Mouse (Mus musculus) T-helper 2 cell (primary cell): ENCODE data around the gene Vps45.

ENCODE experiments used
- in situ Hi-C: fragments of 300-600 bp; cut with MboI, MseI; formaldehyde crosslinking; loops from one replicate; pipeline ENCODE4 v1.15.1; 2025; ENCODE audit warnings: high pct_unique_total_duplicates

Vps45 gene

GRCm38 (mm10) chr3:96058231-96058896 is at the start of gene Vps45:
TSS of gene Vps45 (minus strand) at chr3:96058466.
- in situ Hi-C loops, result no loop called here

GRCm38 (mm10) chr3:96106151-96106550 is 47.9 kb upstream of the Vps45 start:
- in situ Hi-C loops, result no loop called here

DNA sequence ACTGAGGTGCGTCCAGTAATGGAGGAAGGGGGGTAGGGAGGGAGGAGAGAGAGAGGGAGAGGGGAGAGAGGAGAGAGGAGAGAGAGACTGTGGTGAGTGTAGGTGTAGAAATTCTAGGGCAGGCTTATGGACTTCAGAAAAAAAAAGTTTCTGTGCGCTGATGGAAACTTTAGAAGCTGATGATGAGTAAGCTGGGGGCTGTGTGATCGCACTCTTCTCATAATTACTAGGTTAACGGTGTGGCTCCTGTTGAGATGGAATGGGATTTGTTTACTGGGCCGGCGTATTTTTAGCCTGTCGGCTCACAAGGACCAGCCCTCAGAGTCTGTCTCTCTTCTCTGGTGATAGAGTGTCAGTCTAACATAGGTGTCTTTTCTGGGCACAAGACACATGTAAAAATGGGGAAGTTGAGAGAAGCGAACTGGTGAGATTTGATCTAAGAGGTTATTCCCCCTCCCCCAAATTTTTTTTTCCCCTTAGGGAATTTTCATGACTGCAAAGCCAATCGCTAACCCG is 47.0 kb upstream of the Vps45 start:
- in situ Hi-C loops, result no loop called here

DNA sequence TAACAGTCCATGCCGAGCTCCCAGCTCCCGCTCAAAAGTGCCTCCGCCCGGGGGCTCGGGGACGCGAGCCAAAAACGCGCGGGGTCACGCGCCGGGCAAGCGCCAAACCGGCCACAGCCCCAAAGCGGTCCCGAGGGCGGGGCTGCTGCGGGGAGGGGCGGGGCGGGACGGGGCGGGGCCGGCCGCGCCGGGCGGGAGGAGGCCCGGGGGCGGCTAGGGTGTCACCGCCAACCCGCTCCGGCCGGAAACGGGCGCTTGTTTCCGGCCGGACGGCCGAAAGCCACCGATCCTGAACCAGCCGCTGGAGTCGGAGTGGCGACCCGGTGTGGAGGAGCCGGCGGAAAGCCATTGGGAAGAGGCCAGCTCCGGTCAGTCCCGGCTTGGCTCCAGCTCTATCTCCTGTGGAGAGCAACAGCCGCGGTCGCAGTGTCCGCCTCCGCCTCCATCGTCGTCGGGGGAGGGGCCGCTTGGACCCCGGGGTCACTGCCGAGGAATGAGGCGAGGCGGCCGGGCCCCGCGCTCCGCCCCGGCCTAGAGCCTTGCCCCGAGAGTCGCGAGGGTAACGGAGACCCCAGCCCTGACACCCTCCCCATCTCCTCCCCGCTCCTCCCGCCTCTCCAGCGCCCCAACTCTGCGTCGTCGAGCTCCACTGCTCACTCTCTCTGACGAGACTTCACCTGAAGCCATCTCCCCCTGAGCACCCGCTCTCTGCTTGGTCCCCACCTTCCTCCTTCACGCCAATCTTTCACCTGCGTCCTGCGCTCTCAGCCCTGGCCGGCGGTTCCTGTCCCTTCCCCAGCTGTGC is 46.2 kb upstream of the Vps45 start, which contains the start of gene Otud7b:
Gene Otud7b, plus strand, starts transcription at position 267 of the 805 bp plus-strand sequence.
- in situ Hi-C loops, result loop anchor here (5.0 kb wide), 1 partner anchor 42 kb away; no protein-coding TSS in a partner anchor

DNA sequence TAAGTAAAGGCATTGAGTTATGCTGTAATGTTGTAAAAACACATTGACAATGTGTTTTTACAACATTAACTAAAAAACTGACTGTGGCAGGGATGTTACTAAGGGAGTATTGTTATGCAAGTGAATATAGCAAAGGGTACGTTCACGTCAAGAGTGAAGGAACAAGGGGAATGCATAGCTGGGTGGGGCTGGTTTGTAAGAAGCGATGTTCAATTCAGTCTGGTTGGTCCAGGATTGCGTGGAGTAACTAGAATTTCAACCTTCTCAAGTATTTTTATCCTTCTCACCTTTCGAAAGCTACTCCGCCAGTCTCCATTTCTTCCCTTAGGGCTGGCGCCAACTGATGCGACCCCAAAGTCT is 45.6 kb upstream of the Vps45 start:
- in situ Hi-C loops, result loop anchor here (5.0 kb wide), 1 partner anchor 42 kb away; no protein-coding TSS in a partner anchor

DNA sequence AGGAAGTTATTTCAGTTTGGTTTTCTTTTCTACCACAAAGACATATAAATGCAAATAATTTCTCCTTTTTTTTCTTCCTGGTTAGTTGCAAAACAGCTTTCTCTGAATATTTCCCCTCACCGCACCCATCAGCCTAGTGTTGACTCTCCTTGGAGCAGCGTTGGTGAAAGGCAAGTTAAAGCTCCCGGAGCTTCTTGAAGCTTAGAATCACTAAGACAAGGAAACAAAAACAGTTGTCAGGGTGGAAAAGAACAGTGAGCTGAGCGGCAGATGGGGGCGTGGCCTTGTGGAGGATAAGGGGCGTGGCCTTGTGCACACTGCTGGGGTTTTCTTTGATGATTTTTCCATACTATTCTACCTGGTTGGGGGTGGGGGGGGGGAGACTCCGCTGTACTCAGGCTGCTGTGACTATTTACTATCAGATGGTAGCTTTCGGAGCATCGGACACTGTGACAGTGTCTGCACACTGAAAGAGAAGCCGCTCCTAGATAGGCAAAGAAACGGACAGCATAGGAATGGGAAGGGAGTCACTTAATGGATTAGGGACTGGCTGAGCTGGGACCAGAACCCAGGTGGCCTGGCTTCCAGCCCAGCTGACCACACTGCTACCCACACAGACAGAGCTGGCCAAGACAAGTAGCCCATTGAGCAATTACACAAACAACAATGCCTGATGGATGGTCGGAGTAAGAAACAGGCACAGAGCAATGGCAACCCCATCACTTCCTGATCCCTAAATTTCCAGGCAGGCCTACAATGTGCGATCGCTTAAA is 44.0 kb upstream of the Vps45 start:
- in situ Hi-C loops, result loop anchor here (5.0 kb wide), 1 partner anchor 40 kb away; no protein-coding TSS in a partner anchor

DNA sequence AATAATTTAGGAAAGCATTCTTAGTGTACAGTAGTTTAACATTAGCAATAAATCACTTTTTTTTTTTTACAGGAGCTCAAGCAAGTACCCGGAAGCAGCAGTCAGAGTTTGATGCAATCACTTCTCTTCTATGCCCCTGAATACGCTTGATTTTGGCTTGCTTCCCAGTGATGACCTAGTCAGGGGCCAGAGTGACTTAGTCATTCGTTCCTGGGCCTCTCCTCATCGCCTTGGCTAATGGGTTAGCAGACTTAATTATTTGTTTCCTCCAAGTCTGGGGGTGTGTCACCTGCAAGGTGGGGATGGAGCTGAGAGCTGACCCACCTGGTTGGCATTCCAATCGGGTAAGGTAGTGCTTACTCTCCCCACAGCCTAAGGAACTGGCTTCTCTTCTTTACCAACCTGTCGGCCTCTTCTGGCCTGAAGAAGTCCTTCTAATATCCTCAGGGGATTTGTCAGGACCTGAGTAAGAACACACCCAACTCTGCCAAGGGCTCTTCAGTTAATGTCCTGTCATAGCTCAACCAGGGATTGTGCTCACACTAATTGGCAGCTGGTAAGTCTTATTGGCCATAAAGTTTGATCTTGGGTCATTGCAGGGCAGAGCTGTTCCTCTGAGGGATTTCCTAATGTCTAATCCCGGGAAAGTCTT is 40.5 kb upstream of the Vps45 start:
- in situ Hi-C loops, result no loop called here

- in situ Hi-C loops, result no loop called here
These were observed 39.9 kb upstream of the Vps45 start for GRCm38 (mm10) chr3:96098168-96098567.

DNA sequence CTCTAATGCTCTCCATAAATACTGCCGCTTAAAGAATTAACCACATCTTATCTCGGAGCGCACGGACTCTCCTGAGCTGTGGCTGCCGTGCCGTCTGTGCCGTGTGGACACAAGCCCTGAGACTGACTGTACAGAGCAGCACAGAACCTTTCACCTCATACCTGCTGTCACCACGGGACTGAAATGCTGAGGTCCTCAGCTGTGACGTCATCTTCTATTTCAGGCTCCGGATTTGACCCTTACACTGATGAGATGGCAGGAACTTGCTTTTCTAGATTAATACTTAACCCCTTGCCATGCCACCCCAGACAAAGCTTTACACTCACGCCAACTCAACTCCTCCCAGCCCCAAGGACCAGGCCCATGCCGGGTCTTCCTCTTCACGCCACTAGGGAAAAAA is 35.9 kb upstream of the Vps45 start:
- in situ Hi-C loops, result no loop called here

- in situ Hi-C loops, result no loop called here
These were observed 35.2 kb upstream of the Vps45 start for GRCm38 (mm10) chr3:96093509-96093908.

DNA sequence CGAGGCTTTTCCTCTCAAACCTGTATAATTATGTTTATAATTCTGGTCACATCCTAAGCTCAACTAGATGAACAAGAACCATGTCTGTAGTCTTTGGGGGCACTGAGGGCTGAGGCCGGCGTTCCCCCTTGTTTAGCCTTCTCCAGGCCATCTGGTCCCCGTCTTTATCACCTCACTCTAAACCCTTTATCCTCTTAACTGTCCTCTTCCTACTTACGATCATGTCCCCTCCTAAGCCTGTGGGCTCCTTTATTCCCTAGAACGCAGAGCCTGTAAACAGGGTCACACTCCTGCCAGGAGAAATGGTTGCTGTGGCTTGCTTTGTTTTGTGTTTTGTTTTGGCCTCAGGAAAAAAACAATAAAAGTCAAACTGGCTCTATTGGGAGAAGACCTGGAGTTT is 33.7 kb upstream of the Vps45 start:
- in situ Hi-C loops, result no loop called here

- in situ Hi-C loops, result no loop called here
These were observed 32.9 kb upstream of the Vps45 start for GRCm38 (mm10) chr3:96091146-96091545.

- in situ Hi-C loops, result loop anchor here (5.0 kb wide), 1 partner anchor 37 kb away; no protein-coding TSS in a partner anchor
These were observed 31.7 kb upstream of the Vps45 start for GRCm38 (mm10) chr3:96089882-96090489.

- in situ Hi-C loops, result loop anchor here (5.0 kb wide), 1 partner anchor 40 kb away; no protein-coding TSS in a partner anchor
These were observed 29.5 kb upstream of the Vps45 start for GRCm38 (mm10) chr3:96087801-96088200.

DNA sequence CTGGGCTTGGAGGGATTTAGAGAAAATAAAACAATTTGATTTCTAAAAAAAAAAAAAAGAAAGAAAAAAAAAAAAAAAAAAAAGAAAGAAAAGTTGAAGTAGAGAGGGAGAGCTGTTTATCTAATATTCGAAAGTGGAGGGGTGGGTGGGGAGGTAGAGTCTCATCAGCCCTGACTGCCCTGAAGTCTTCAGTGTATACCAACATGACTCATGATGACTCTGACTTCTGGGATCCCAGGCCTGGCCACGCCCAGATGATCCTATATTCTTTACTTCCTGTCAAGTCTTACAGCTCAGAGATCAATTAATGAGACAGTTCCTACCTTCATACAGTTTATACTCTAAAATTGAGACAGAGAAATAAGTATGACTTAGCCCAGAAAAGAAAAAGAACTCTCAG is 29.0 kb upstream of the Vps45 start:
- in situ Hi-C loops, result loop anchor here (5.0 kb wide), 1 partner anchor 40 kb away; no protein-coding TSS in a partner anchor

DNA sequence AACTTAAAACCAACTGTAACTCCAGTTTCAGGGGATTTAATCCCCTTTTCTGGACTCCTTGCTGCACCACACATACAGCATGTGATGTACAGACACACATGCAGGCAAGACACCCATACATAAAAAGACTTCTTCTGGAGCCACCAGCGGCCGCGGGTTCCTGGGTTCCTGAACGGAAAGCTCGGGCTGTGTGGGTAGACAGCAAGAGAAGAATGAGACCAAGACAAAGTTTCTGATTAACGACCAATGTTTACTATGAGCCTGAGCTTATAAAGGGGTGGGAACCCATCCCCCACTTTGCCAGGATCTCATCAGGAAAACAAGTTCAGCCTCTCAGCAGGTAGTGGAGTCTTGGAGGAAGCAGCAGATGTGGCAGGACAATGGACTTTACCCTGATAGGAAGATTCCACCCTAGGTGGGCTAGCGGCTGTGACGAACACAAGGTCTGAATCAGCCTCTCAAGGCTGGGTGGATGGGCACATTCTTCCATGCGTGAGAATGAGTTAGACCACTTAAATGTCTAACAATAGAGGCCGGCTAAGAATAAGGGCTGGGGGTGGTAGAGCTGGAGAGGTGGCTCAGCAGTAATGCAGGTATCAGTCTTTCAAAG is 26.0 kb upstream of the Vps45 start:
- in situ Hi-C loops, result no loop called here

GRCm38 (mm10) chr3:96082714-96083508 is 24.6 kb upstream of the Vps45 start:
- in situ Hi-C loops, result no loop called here

- in situ Hi-C loops, result no loop called here
These were observed 23.8 kb upstream of the Vps45 start for GRCm38 (mm10) chr3:96082100-96082499.

DNA sequence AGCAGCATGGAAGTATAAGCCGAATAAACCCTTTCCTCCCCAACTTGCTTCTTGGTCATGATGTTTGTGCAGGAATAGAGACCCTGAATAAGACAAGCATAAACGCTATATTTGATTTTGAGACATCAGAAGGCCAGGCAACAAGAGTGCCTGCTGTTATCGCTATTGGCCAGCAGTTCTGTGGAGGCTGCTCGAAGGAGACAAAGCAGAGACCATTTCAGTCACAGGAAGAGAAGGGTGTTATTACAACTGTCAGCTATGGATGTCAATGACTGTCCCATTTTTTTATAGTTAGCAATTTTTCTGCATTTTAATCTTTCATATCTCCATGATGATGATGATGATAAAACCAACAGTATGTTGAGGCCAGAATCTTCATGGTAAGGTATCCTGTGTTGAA is 23.4 kb upstream of the Vps45 start:
- in situ Hi-C loops, result no loop called here

DNA sequence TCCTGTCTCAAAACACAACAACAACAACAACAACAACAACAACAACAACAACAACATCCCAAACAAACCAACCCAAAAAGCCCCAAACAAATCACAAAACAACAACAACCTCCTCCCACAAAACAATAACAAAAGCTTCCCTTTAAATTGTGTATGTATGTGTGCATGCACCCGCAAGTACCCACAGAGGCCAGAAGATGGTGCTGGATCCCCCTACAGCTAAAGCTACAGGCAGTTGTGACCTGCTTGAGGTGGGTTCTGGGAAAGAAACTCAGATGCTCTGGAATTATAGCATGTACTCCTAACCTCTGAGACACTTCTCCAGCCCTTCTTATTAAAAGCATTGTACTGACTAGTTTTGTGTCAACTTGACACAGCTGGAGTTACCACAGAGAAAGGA is 22.7 kb upstream of the Vps45 start:
- in situ Hi-C loops, result no loop called here
